Mouse (Mus musculus): Measurements from ENCODE around the gene Krt15.

Gene Krt15

GRCm38 (mm10) chr11:100135731-100136130 is at the start of gene Krt15:
Gene Krt15 (minus strand): TSS chr11:100135928.
- Histone ChIP-seq H3K36me3 (ENCODE audit: control insufficient read depth, insufficient read depth, low read length, poor library complexity, severe bottlenecking) (no peaks in the 10 kb centered on the region), H3K27me3 (ENCODE audit: control insufficient read depth, insufficient read depth, low read length, poor library complexity, severe bottlenecking) (no peaks in the 10 kb centered on the region)
- DNase-seq (ENCODE audit: low read depth, low spot score), result no peak

- Histone ChIP-seq H3K27me3 (ENCODE audit: control insufficient read depth, insufficient read depth, low read length, poor library complexity, severe bottlenecking) (no peaks in the 10 kb centered on the region; the same call in 1 of the 2 replicates), H3K36me3 (ENCODE audit: control insufficient read depth, insufficient read depth, low read length, poor library complexity, severe bottlenecking) (no peaks in the 10 kb centered on the region)
- DNase-seq (ENCODE audit: low read depth, low spot score), result no peak
These were observed 46.0 kb upstream of the Krt15 start for GRCm38 (mm10) chr11:100181725-100182124.

DNA sequence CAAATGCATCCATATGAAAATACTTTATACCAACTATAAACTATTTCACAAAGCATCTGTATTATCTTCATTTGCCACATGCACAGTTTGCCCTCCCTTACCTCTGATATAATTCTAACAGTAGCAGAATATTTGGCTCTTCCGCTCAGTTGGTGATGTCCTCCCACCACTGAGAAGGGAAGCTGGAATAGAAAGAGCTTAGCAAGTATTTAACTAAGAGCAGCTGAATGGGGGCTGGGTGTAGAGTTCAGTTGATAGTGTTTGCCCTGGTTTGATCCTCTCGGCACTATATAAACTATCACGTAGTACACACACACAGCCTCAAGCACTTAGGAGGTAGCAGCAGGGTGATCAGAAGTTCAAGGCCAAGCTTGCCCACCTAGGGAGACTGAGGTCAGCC is 43.5 kb upstream of the Krt15 start:
- Histone ChIP-seq H3K36me3 (ENCODE audit: control insufficient read depth, insufficient read depth, low read length, poor library complexity, severe bottlenecking) (no peaks in the 10 kb centered on the region), H3K27me3 (ENCODE audit: control insufficient read depth, insufficient read depth, low read length, poor library complexity, severe bottlenecking) (no peaks in the 10 kb centered on the region; the same call in 1 of the 2 replicates)
- DNase-seq (ENCODE audit: low read depth, low spot score), result no peak

- no peaks in the 10 kb centered on the region for H3K36me3 ChIP-seq (ENCODE audit: control insufficient read depth, insufficient read depth, low read length, poor library complexity, severe bottlenecking)
- no peaks in the 10 kb centered on the region; the same call in 1 of the 2 replicates for H3K27me3 ChIP-seq (ENCODE audit: control insufficient read depth, insufficient read depth, low read length, poor library complexity, severe bottlenecking)
- no peak for DNase-seq (ENCODE audit: low read depth, low spot score)
These were observed 42.6 kb upstream of the Krt15 start for GRCm38 (mm10) chr11:100178307-100178706.

DNA sequence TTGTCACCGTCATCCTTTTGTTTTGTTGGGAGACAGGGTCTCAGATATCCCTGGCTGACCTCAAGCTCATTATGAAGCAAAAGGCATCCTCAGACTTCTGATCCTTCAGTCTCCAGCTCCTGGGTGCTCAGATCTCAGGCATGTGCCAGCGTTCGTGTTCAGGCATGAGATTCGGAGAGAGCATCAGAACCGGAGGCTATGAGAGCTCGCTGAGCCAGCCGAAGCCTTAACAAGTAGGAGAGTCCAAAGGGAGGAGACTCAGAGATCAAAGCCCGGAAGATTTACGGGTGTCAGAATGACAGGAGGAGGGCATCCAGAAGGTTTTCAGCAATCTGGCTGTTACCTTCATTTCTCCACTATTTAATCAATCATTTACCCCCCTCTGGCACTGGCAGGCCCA is 41.1 kb upstream of the Krt15 start:
- H3K27me3 ChIP-seq (ENCODE audit: control insufficient read depth, insufficient read depth, low read length, poor library complexity, severe bottlenecking), result no peaks in the 10 kb centered on the region; the same call in 1 of the 2 replicates

GRCm38 (mm10) chr11:100168765-100169762 is 33.3 kb upstream of the Krt15 start:
- H3K36me3 ChIP-seq (ENCODE audit: control insufficient read depth, insufficient read depth, low read length, poor library complexity, severe bottlenecking), result no peaks in the 10 kb centered on the region
- H3K27me3 ChIP-seq (ENCODE audit: control insufficient read depth, insufficient read depth, low read length, poor library complexity, severe bottlenecking), result no peaks in the 10 kb centered on the region
- DNase-seq (ENCODE audit: low read depth, low spot score), result peak; percentile 39

More for the DNA sequence above, 41.1 kb upstream of the Krt15 start:
- no peak for DNase-seq (ENCODE audit: low read depth, low spot score)
- H3K36me3 ChIP-seq (ENCODE audit: control insufficient read depth, insufficient read depth, low read length, poor library complexity, severe bottlenecking), result no peaks in the 10 kb centered on the region

GRCm38 (mm10) chr11:100168071-100168470 is 32.3 kb upstream of the Krt15 start:
- no peaks in the 10 kb centered on the region for H3K36me3 ChIP-seq (ENCODE audit: control insufficient read depth, insufficient read depth, low read length, poor library complexity, severe bottlenecking)
- DNase-seq (ENCODE audit: low read depth, low spot score), result no peak
- H3K27me3 ChIP-seq (ENCODE audit: control insufficient read depth, insufficient read depth, low read length, poor library complexity, severe bottlenecking), result no peaks in the 10 kb centered on the region

DNA sequence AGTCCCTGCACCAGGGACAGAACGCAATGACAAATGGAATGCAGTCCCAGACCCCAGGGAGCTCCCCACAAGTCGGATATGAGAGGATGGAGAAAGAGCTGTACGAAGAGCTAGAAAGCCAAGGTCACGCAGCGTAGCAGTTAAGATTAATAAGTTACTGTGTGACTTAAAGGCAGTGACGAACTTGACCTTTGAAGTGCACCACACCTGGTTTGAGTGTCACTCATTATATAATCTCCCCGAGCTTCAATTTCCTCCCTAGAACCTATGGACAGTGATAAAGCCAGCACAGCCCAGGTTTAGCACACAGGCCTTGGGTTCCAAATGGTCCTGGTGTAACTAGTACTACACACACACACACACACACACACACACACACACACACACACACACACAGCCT is 28.7 kb upstream of the Krt15 start:
- no peaks in the 10 kb centered on the region for H3K27me3 ChIP-seq (ENCODE audit: control insufficient read depth, insufficient read depth, low read length, poor library complexity, severe bottlenecking)
- H3K36me3 ChIP-seq (ENCODE audit: control insufficient read depth, insufficient read depth, low read length, poor library complexity, severe bottlenecking), result no peaks in the 10 kb centered on the region
- no peak for DNase-seq (ENCODE audit: low read depth, low spot score)

DNA sequence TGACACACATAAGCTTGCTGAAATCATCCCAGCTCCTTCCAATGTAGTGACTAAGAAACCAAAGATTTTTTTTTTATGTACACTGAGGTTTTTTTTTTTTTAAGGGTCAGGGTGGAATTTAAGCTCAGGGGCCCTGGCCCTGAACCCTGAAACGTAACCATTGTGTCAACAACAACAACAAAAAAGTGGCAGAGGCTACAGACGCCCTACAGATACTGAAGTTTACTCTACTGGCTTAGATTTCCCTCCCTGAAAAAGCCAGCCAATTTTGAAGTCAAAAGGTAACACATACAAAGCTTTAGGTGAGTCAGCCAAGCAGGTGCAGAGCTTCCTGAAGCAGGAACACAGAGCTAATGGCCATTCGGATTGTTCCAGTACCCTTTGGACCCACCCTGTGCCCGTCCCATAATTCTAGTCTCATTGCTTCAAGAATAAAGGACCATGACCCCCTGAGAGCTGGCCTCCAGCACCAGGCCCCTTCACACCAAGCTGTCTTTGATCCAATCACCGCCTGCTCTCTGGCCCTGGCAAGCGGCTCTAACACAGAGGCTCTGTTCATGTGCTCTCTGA is 22.3 kb upstream of the Krt15 start:
- DNase-seq (ENCODE audit: low read depth, low spot score), result no peak
- no peaks in the 10 kb centered on the region for H3K27me3 ChIP-seq (ENCODE audit: control insufficient read depth, insufficient read depth, low read length, poor library complexity, severe bottlenecking)
- no peaks in the 10 kb centered on the region for H3K36me3 ChIP-seq (ENCODE audit: control insufficient read depth, insufficient read depth, low read length, poor library complexity, severe bottlenecking)

GRCm38 (mm10) chr11:100157331-100157730 is 21.6 kb upstream of the Krt15 start:
- DNase-seq (ENCODE audit: low read depth, low spot score), result no peak
- no peaks in the 10 kb centered on the region for H3K27me3 ChIP-seq (ENCODE audit: control insufficient read depth, insufficient read depth, low read length, poor library complexity, severe bottlenecking)
- no peaks in the 10 kb centered on the region for H3K36me3 ChIP-seq (ENCODE audit: control insufficient read depth, insufficient read depth, low read length, poor library complexity, severe bottlenecking)

DNA sequence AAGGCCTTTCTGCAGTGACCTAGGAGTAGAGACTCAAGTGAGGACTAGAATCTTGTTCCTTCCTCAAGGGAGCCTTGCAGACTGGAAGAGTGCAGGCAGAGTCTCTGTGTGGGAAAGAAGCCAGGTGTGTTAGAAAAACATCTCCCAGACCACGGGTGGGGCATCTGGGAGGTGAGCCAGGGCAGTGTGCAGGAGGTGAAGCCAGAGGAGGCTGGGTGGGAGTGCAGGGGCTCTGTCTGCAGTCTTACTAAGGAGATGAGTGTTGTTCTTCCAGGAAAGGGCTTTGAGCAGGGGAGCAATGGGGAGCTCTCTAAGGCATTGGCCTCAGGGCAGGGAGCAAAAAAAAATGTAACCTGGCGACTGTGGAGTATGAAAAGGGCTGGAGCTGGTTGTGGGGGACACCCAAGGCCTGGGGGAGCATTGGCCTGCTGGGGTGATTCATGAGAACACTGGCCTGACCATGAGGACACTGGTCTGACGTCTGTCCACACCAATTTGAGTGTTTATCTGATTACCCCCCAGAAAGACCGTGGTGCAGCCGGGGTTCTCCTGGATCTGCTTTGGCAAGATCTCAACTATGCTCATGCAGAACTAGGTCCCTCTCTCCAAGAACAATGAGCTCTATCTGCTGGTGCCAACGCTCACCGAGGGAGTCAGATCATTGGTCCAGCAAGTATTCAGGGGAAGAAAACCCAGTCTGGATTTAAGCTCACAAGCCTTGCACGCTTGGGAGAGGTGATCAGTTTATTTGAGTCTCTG is 19.9 kb upstream of the Krt15 start:
- Histone ChIP-seq H3K36me3 (ENCODE audit: control insufficient read depth, insufficient read depth, low read length, poor library complexity, severe bottlenecking) (no peaks in the 10 kb centered on the region), H3K27me3 (ENCODE audit: control insufficient read depth, insufficient read depth, low read length, poor library complexity, severe bottlenecking) (no peaks in the 10 kb centered on the region)
- no peak for DNase-seq (ENCODE audit: low read depth, low spot score)

DNA sequence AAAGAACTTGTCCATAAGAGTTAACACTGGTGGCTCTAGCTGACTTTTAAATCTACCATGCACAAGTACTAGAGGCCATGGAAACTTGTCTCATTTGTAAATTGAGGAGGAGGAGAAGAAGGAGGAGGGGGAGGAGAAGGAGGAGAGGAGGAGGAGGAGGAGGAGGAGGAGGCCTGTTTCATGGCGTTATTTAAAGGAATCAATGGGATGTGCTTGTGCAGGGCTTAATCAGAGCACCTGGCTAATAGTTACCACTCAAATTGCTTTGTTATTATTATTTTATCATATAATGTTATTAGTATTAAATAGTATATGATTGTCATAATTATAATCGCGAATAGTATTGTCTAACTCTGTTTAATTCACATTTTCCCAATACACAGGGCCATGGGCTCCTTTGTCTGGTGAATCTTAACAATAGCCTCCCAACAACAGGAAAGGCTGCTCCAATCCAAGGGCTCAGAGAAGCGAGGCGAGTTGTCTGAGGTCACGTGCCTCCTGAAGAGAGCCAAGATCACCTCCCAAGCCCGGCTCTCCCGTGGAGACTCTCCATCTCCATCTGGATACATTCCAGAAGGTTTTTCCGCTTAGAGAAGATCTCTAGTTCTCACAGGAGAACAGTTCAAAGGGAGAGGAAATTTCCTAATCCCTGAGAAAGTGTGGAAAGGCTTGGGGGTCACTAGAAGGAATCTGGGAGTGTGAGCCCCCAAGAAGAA is 13.0 kb upstream of the Krt15 start, which contains the start of gene Krt19:
Krt19 (minus strand) TSS at position 51 of the 716 bp plus-strand sequence.
- no peak for DNase-seq (ENCODE audit: low read depth, low spot score)
- no peaks in the 10 kb centered on the region; the same call in 1 of the 2 replicates for H3K27me3 ChIP-seq (ENCODE audit: control insufficient read depth, insufficient read depth, low read length, poor library complexity, severe bottlenecking)
- no peaks in the 10 kb centered on the region for H3K36me3 ChIP-seq (ENCODE audit: control insufficient read depth, insufficient read depth, low read length, poor library complexity, severe bottlenecking)

GRCm38 (mm10) chr11:100147566-100148353 is 12.0 kb upstream of the Krt15 start:
- H3K36me3 ChIP-seq (ENCODE audit: control insufficient read depth, insufficient read depth, low read length, poor library complexity, severe bottlenecking), result no peaks in the 10 kb centered on the region
- no peaks in the 10 kb centered on the region; the same call in 1 of the 2 replicates for H3K27me3 ChIP-seq (ENCODE audit: control insufficient read depth, insufficient read depth, low read length, poor library complexity, severe bottlenecking)
- no peak for DNase-seq (ENCODE audit: low read depth, low spot score)
